Mouse (Mus musculus) G1E (cell line): ENCODE measurements around the gene Fut7. TPM values are rescaled to one million over a fixed set of nuclear protein-coding genes. Genes with fewer than 3 reads are reported as not detected.

Experiments used
- ATAC-seq: 2 replicates; pipeline ENCODE4 v1.8.0; 2016; ENCODE audit warnings: mild to moderate bottlenecking; ENCODE audit not compliant: insufficient number of reproducible peaks, poor library complexity, low FRiP score, severe bottlenecking; ENCODE audit errors: extremely low read depth
- DNase-seq: peaks from one replicate; pipeline ENCODE4 v3.0.0; 2012; ENCODE audit warnings: low spot score
- H3K27me3 ChIP-seq: 2 replicates; pipeline ENCODE4 v1.6.1; 2012; ENCODE audit warnings: mild to moderate bottlenecking, low read length, inconsistent platforms; ENCODE audit not compliant: insufficient read depth
- H3K36me3 ChIP-seq: replicated peaks from 2 replicates; pipeline ENCODE3; 2012; ENCODE audit warnings: mild to moderate bottlenecking, inconsistent platforms
- H3K4me1 ChIP-seq: 2 replicates; pipeline ENCODE4 v1.6.1; 2012; ENCODE audit warnings: low read depth, low read length, inconsistent platforms, mixed read lengths; ENCODE audit not compliant: insufficient read depth
- H3K4me3 ChIP-seq: 2 replicates; pipeline ENCODE4 v1.5.1; 2012; ENCODE audit warnings: low read depth, mild to moderate bottlenecking, inconsistent platforms, low read length, moderate library complexity, mixed read lengths
- H3K9me3 ChIP-seq: replicated peaks from 2 replicates; pipeline ENCODE4 v1.6.1; 2012; ENCODE audit warnings: inconsistent platforms
- CTCF ChIP-seq: IDR thresholded peaks from 2 replicates; pipeline ENCODE4 v1.5.1; 2012; ENCODE audit warnings: low read depth, low read length, inconsistent platforms, mixed read lengths
- GATA1 ChIP-seq: IDR thresholded peaks from 2 replicates; pipeline ENCODE4 v1.6.1; 2012; ENCODE audit warnings: borderline replicate concordance, low read length, inconsistent platforms, mixed read lengths
- GATA2 ChIP-seq: IDR thresholded peaks from 2 replicates; pipeline ENCODE4 v1.6.1; 2012; ENCODE audit warnings: low read depth, low read length, inconsistent platforms, borderline replicate concordance
- POLR2AphosphoS5 ChIP-seq: IDR thresholded peaks from 2 replicates; pipeline ENCODE4 v1.6.1; 2012; ENCODE audit warnings: low read depth, low read length, inconsistent platforms; ENCODE audit not compliant: insufficient replicate concordance
- TAL1 ChIP-seq: conservative IDR thresholded peaks from 2 replicates; pipeline ENCODE4 v1.6.1; 2012; ENCODE audit warnings: low read depth, low read length, inconsistent platforms, mixed read lengths
- polyA plus RNA-seq: library from polyadenylated mRNA; stranded (reverse); fragments of >175 nt; gene quantifications from 2 replicates; pipeline ENCODE4 v1.2.3, GENCODE M21; 2012
- total RNA-seq, 2 experiments: library from RNA; stranded (forward) in 1 of 2; stranded (reverse) in 1 of 2; fragments of 200-1000 nt in 1 of 2; fragments of >200 nt in 1 of 2; fragmentation: Nextera tagmentation in 1 of 2; gene quantifications; 2 replicates each; pipeline ENCODE4 v1.2.3; 2014 to 2017

Fut7 gene
- total and polyA plus RNA-seq, 3 experiments: 0.22 TPM; not detected in 2

GRCm38 (mm10) chr2:25436286-25436820, 13.3 kb downstream of the Fut7 start:
- H3K27me3 ChIP-seq: peaks cover 21% of the 10 kb centered on the region
- TF ChIP-seq GATA2: no peak
- TF ChIP-seq POLR2AphosphoS5: no peak
- TF ChIP-seq GATA1: no peak
- no peak for TF ChIP-seq CTCF
- no peak for TF ChIP-seq TAL1
- DNase-seq (no peak), ATAC-seq (no peak)
- H3K36me3 ChIP-seq: peaks cover 27% of the 10 kb centered on the region
- no peak overlapping the region for H3K4me3 ChIP-seq
- H3K4me1 ChIP-seq: no peaks in the 10 kb centered on the region; the same call in 1 of the 2 replicates
- H3K9me3 ChIP-seq: no peaks in the 10 kb centered on the region

DNA sequence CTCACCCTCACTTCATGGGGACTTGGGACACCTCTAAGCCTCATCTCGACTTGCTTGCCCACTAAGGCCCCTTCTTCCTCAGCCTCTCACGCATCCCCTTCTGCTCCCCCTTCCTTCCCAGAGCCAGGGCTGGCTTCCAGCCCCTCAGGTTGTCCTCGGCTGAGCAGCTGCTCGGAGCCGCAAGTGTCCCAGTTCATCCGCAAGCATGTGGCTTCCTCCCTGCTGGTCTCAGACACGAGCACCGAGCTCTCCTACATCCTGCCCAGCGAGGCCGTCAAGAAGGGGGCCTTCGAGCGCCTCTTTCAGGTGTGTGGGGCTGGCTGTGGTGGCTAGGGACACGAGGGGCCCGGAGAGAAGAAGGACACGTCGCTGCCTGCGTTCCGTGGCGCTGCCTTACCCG, 18.0 kb downstream of the Fut7 start:
- no peaks in the 10 kb centered on the region for H3K27me3 ChIP-seq
- H3K4me3 ChIP-seq: no peak overlapping the region
- no peak for ATAC-seq
- no peak for DNase-seq
- no peaks in the 10 kb centered on the region for H3K4me1 ChIP-seq
- H3K36me3 ChIP-seq: peaks cover 45% of the 10 kb centered on the region
- no peaks in the 10 kb centered on the region for H3K9me3 ChIP-seq
- TF ChIP-seq GATA2 (no peak), TAL1 (no peak), POLR2AphosphoS5 (no peak), CTCF (no peak), GATA1 (no peak)

DNA sequence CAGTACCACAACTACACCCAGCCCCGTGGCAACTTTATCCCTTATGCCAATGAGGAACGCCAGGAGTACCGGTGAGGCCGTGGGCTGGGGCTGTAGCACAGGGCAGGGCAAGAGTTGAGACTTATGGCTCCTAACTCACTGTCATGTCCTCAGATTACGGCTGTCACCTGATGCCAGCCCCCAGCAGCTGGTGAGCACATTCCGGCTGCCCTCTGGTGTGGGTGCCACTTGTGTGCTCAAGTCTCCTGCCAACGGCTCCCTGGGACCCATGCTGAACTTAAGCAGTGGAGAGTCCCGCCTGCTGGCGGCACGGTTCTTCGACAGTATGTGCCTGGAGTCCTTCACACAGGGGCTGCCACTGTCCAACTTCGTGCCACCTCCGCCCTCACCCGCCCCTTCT, 19.6 kb downstream of the Fut7 start:
- H3K36me3 ChIP-seq: peaks cover 54% of the 10 kb centered on the region
- ATAC-seq (no peak), DNase-seq (no peak)
- no peak overlapping the region for H3K4me3 ChIP-seq
- H3K27me3 ChIP-seq: no peaks in the 10 kb centered on the region
- no peaks in the 10 kb centered on the region for H3K4me1 ChIP-seq
- TF ChIP-seq GATA1 (no peak), GATA2 (no peak), POLR2AphosphoS5 (no peak), TAL1 (no peak), CTCF (no peak)
- no peaks in the 10 kb centered on the region for H3K9me3 ChIP-seq

GRCm38 (mm10) chr2:25450853-25451647, 28.0 kb downstream of the Fut7 start:
- peaks cover 17% of the 10 kb centered on the region for H3K36me3 ChIP-seq
- peaks cover 26% of the 10 kb centered on the region for H3K27me3 ChIP-seq
- TF ChIP-seq POLR2AphosphoS5 (no peak), GATA2 (no peak), GATA1 (no peak), TAL1 (no peak), CTCF (no peak)
- DNase-seq: no peak
- no peaks in the 10 kb centered on the region for H3K4me1 ChIP-seq
- no peak for ATAC-seq
- no peaks in the 10 kb centered on the region for H3K9me3 ChIP-seq
- H3K4me3 ChIP-seq: no peak overlapping the region

DNA sequence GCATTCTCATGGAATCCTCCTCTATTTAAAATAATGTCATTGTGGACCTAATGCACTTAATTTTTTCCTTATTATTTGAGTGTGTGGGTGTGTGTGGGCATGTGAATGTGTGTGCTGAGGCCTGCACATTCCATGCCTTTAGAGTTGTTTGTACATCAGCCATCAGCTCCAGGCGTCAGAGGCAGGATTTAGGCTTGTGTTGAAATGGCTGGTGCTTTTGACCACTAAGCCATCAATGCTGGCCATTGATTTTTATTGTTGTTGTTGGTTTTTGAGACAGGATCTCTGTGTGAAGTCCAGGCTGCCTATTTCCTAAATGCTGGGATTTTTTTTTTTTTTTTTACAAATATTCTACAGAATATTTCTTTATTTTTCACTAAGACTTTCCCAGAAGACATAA, 29.9 kb downstream of the Fut7 start:
- peaks cover 30% of the 10 kb centered on the region for H3K27me3 ChIP-seq
- H3K4me1 ChIP-seq: peaks cover 2% of the 10 kb centered on the region; the same call in 1 of the 2 replicates
- no peak for ATAC-seq
- no peaks in the 10 kb centered on the region for H3K9me3 ChIP-seq
- TF ChIP-seq POLR2AphosphoS5 (no peak), TAL1 (no peak), GATA2 (no peak), CTCF (no peak), GATA1 (no peak)
- no peak for DNase-seq
- peaks cover 9% of the 10 kb centered on the region for H3K36me3 ChIP-seq
- no peak overlapping the region for H3K4me3 ChIP-seq

- H3K9me3 ChIP-seq: no peaks in the 10 kb centered on the region
- H3K27me3 ChIP-seq: peaks cover 18% of the 10 kb centered on the region
- DNase-seq (no peak), ATAC-seq (no peak)
- H3K4me1 ChIP-seq: peaks cover 29% of the 10 kb centered on the region
- TF ChIP-seq GATA2 (no peak), CTCF (no peak), GATA1 (no peak), POLR2AphosphoS5 (no peak), TAL1 (no peak)
- H3K36me3 ChIP-seq: peaks cover 29% of the 10 kb centered on the region
- H3K4me3 ChIP-seq: no peak within 1 kb of the TSS
These were observed 33.3 kb downstream of the Fut7 start, which contains the start of gene Clic3 for GRCm38 (mm10) chr2:25456205-25456953. Gene Clic3 (plus strand): TSS chr2:25456838.
